Mouse (Mus musculus) left cerebral cortex, adult 11 months (tissue): Measurements from ENCODE around the gene Rhobtb1.

Experiments used
- DNase-seq: peaks from one replicate; pipeline ENCODE4 v3.0.0; 2022; ENCODE audit warnings: low spot score

Rhobtb1 gene

GRCm38 (mm10) chr10:69151045-69151444 is at the start of gene Rhobtb1:
TSS of gene Rhobtb1 (plus strand) at chr10:69151434.
- DNase-seq: no peak

GRCm38 (mm10) chr10:69101988-69102387 is 49.2 kb upstream of the Rhobtb1 start:
- peak; percentile 19 for DNase-seq

GRCm38 (mm10) chr10:69104143-69104882 is 46.9 kb upstream of the Rhobtb1 start:
- no peak for DNase-seq

- DNase-seq: no peak
These were observed 46.4 kb upstream of the Rhobtb1 start for GRCm38 (mm10) chr10:69104883-69105225.

GRCm38 (mm10) chr10:69106796-69107195 is 44.4 kb upstream of the Rhobtb1 start:
- DNase-seq: no peak

- DNase-seq: no peak
These were observed 44.0 kb upstream of the Rhobtb1 start for GRCm38 (mm10) chr10:69107253-69107652.

GRCm38 (mm10) chr10:69114384-69114783 is 36.9 kb upstream of the Rhobtb1 start:
- DNase-seq: no peak

GRCm38 (mm10) chr10:69117996-69118395 is 33.2 kb upstream of the Rhobtb1 start:
- no peak for DNase-seq

- DNase-seq: no peak
These were observed 32.3 kb upstream of the Rhobtb1 start for GRCm38 (mm10) chr10:69118893-69119292.

GRCm38 (mm10) chr10:69119456-69119855 is 31.8 kb upstream of the Rhobtb1 start:
- DNase-seq: no peak

- DNase-seq: no peak
These were observed 24.7 kb upstream of the Rhobtb1 start for GRCm38 (mm10) chr10:69126546-69126945.

- DNase-seq: no peak
These were observed 22.7 kb upstream of the Rhobtb1 start for GRCm38 (mm10) chr10:69128531-69128930.

- DNase-seq: no peak
These were observed 20.6 kb upstream of the Rhobtb1 start for GRCm38 (mm10) chr10:69130613-69131012.

- DNase-seq: no peak
These were observed 16.9 kb upstream of the Rhobtb1 start for GRCm38 (mm10) chr10:69134356-69134755.

- DNase-seq: no peak
These were observed 14.9 kb upstream of the Rhobtb1 start for GRCm38 (mm10) chr10:69136241-69136828.

GRCm38 (mm10) chr10:69149252-69149651 is 2.0 kb upstream of the Rhobtb1 start:
- no peak for DNase-seq

- DNase-seq: no peak
These were observed 1.7 kb downstream of the Rhobtb1 start for GRCm38 (mm10) chr10:69152971-69153370.

GRCm38 (mm10) chr10:69155428-69156175 is 4.4 kb downstream of the Rhobtb1 start:
- no peak for DNase-seq

- DNase-seq: no peak
These were observed 5.2 kb downstream of the Rhobtb1 start for GRCm38 (mm10) chr10:69156462-69156861.

GRCm38 (mm10) chr10:69157471-69157870 is 6.2 kb downstream of the Rhobtb1 start:
- DNase-seq: no peak

- no peak for DNase-seq
These were observed 9.6 kb downstream of the Rhobtb1 start for GRCm38 (mm10) chr10:69160877-69161276.

GRCm38 (mm10) chr10:69161503-69161902 is 10.3 kb downstream of the Rhobtb1 start:
- no peak for DNase-seq

- no peak for DNase-seq
These were observed 11.3 kb downstream of the Rhobtb1 start for GRCm38 (mm10) chr10:69162577-69162976.
